Mouse (Mus musculus): ENCODE results near the gene Wdhd1.
A peak's percentile ranks its signal among the peaks of the same experiment; 100 is the strongest.

Wdhd1 gene

DNA sequence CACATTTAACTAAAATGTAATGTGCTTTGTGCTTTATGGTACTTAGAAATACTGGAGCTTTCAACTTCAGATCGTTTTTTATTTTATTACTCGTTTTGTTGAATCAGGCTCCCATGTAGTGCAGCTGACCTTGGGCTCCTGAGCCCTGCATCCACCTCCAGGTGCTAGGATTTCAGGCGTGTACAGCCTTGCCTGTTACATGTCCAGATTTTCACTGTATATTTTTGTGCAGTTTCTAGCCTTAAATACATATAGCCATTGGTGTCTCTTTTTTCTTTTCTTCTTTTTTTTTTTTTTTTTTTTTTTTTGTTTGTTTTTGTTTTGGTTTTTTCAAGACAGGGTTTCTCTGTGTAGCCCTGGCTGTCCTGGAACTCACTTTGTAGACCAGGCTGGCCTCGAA is 4.9 kb upstream of the Wdhd1 start:
- no peak for DNase-seq (ENCODE audit: low read depth, low spot score)

DNA sequence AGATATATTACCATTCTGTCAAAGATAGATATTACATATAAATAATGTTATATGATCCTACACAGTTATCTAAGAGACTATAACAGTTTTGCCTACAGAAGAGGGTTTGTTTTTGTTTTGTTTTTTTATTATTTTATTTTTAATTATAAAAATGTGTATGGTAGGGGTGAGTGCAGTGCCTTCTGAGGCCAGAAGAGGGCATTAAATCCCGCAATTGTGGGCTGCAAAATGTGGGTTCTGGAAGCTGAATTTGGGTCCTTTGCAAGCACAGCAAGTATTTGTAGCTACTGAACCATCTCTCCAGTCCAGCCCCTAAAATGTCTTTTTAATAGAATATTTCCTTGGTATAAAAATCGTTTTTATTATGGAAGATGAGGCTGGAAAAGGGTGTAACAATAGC is 2.4 kb upstream of the Wdhd1 start:
- DNase-seq (ENCODE audit: low read depth, low spot score): peak; percentile 28

DNA sequence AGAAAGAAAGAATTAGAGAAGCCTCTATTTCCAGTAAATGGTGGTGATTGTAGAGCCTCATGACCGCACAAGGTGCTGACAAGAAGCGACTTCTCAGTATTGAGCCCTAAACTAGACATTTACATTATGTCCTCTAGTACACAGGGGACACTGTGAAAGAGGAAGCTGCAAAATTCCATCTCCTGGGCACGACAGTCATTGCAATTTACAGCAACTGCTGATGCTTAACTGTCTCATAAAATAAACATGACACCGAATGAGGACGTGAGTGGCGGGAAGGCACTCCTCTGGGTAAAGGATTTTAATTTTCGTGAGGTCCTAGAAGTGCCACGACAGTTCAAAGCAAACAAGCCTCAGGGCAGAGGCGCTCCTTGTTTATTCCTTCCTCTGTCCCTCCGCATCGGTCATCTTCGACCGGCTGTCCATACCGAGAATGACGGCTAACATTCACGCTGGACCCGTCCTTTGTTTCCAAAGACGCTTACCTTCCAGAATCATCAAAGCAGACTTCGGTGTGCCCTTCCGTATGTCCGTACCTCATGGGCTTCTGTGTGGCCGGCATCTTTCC is 537 bp downstream of the Wdhd1 start:
- no peak for DNase-seq (ENCODE audit: low read depth, low spot score)

DNA sequence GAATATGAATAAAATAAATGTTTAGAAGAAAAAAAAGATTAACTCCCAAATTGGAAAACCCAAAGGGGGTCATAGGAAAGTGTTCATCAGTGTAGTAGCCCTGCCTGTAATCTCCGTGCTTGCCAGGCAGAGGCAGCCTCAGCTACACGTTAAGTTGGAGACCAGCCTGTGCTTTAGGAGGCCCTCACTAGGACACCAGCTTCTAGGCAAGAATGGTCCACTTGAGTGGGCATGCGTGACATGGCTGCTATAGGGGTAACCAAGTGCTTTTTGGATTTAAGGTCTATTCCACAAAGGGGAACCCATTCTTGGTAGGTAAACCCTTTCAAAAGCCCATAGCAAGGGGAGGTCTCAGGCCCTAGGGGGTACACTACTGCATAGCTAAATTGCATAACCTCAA is 1.2 kb downstream of the Wdhd1 start:
- no peak for DNase-seq (ENCODE audit: low read depth, low spot score)

DNA sequence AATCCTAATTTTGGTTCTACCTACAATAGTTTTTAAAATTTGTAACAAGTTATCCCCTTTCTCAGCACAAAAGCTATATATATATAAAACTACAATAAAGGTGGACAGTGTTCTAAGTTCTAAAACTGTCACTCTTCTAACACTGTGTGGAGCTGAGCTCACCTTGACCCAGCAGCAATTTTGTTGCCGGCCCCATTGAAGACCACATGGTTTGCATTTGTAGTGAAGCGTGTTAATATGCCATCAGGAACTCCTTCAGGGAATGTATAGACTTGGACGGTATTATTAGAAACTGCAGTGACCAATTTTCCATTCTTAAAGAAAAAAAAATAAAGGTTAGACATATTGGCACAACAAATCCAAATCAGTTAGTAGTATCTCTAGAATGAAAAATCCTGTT is 2.9 kb downstream of the Wdhd1 start:
- DNase-seq (ENCODE audit: low read depth, low spot score): no peak

DNA sequence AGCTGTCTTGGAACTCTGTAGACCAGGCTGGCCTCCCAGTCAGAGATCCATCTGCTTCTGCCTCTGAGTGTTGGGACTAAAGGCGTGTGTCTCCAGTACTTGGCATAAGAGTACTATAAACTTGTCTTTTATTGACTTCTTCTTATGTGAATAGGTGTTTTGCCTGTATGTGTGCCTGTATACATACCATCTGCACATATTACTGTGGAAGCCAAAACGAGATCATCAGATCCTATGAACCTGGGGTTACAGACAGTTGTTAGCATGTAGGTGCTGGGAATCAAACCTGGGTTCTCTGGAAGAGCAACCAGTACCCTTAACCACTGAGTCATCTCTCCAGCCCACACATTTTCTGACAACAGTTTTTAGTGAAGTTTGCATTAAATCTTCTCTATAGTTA is 7.0 kb downstream of the Wdhd1 start:
- no peak for DNase-seq (ENCODE audit: low read depth, low spot score)

DNA sequence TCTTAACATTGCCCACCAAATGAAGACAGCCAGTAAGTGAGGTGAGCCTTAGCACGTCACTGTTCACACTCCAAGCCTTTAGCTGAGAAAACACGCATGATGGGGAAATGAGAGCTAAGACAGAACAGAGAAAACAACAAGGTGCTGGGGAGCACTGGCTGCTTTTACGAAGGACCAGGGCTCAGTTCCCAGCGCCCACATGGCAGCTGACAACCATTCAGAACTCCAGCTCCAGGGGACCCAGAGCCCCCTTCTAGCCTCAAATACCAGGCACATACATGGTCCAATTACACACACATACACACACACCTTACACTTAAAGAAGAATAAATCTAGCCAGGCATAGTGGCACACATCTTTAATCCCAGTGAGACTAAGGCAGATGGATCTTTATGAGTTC is 7.6 kb downstream of the Wdhd1 start:
- no peak for DNase-seq (ENCODE audit: low read depth, low spot score)

DNA sequence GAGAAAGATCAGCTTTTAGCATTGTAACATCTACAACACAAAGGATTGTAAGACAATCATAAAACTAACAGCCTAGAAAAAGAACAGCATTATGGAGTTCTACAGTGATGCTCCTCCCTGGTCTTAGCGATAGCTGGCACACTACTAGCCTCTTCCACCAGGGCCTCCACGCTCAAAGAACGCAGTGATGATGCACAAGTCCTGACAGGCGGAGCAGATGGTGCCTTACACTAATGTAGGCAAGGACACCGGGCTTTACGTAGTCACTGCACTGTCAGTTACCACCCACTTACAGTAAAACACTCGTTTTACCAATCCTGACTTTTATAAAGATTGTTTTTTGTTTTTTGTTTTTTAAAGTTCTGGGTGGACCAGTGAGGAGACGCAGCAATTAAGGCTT is 10.8 kb downstream of the Wdhd1 start:
- no peak for DNase-seq (ENCODE audit: low read depth, low spot score)

DNA sequence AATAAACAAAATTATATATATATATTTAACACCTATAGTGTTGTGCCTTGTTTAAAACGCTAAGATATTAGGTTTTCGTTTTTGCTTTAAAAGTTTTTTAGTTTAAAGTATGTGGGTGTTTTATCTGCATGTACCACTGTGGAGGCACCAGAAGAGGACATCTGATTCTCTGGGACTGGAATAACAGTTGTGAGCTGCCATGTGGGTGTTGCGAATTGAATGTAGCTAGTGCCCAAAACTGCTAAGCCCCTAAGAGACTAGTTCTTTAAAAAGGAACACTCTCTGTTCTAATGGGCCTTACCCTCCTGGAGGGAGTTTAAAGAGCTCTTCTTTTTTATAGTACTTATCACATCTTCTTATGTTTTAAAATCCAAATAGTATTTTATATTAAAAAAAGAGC is 11.8 kb downstream of the Wdhd1 start:
- no peak for DNase-seq (ENCODE audit: low read depth, low spot score)

DNA sequence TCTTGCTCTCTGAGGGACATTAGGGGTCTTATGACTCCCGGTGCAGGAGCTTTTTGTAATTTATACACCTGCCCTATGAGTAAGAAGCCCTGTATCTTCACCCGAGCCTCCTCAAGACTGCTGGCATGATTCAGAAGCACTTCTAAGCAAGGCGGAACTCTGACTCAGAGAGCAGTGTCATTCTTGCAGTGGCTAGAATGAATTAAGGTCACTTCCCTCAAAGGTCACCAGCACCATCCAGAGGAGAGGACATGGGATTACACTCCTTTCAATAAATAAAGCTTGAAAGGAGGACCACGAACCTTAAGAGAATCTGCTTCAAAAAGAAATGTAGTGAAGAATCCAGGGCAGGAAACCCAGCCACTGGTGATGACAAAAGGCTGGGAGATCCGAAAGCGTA is 26.8 kb downstream of the Wdhd1 start:
- no peak for DNase-seq (ENCODE audit: low read depth, low spot score)

DNA sequence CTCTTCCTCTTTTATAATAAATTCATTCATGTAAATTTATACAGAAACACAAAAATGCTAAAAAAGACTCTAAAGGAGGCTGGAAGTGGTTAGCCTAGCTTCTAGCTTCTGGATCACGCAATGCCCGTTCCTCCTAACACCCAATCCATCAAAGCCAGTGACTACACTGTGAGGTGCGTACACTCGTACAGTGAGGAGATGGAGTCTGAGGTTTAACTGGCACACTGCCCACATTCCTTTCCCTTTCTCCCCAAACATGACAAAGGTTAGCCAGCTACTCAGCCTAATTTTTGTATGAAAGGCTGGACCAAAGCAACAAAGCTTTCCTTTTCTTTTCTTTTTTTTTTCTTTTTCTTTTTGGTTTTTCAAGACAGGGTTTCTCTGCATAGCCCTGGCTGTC is 33.9 kb downstream of the Wdhd1 start:
- DNase-seq (ENCODE audit: low read depth, low spot score): no peak

DNA sequence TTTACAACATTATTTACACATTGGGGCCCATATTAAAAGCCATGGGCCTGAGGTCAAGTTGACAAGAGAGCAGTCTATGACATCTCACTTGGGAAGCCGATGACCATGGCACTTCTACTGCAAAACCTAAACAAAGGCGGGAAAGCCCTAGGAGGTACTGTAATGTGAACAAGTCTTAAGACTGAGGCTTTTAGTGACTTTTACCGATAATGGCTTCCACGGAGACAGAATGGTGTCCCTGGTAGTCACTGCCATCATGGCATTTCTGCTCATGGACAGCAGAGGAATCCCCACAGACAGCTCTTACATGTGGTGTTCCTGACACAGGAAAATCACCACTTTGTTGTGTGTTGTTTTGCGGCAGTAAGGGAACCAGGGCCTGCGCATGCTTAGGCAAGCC is 35.6 kb downstream of the Wdhd1 start:
- no peak for DNase-seq (ENCODE audit: low read depth, low spot score)

DNA sequence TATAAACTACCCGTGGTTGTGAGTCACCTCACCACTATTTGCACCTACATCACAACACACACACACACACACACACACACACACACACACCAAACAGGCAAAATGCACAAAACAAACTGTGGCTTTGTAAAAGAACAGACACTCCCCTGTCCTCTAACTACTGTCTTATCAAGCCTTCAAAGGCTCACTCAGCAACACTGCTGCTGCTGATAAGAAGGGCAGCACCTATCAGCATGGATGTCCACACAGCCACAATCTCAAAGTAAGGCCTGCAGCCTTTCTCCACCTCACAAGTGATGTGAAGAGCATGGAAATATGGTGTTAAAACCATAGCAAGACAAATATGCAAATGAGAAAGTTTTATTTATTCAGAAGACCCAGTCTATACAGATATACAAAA is 36.1 kb downstream of the Wdhd1 start:
- no peak for DNase-seq (ENCODE audit: low read depth, low spot score)

DNA sequence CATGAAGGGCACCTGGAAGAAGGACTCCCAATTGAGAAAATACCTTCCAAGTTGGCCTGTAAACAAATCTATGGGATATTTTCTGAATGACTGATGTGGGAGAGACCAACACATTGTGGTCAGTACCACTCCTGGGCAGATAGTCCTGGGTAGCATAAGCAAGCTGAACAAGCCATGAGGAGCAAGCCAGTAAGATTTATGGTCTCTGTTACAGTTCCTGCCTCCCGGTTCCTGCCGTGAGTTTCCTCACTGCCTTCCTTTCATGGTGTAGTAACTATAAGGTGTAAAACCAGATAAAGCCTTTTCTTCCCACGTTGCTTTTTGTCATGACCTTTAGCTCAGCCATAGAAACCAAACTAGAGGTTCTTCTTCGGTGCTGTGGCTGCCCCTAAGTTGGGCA is 39.4 kb downstream of the Wdhd1 start:
- DNase-seq (ENCODE audit: low read depth, low spot score): no peak

DNA sequence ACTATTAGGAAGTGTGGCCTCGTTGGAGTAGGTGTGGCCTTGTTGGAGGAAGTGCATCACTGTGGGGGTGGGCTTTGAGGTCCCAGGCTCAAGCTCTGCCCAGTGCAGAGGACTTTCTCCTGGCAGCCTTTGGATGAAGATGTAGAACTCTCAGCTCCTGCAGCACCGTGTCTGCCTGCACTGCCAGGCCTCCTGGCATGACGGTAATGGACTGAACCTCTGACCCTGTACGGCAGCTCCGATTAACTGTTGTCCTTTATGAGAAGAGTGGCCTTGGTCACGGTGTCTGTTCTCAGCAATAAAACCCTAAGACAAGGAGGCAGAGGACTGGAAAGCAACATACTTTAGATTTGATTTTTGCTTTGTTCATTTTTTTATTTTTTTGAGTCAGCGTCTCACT is 40.2 kb downstream of the Wdhd1 start:
- DNase-seq (ENCODE audit: low read depth, low spot score): no peak

DNA sequence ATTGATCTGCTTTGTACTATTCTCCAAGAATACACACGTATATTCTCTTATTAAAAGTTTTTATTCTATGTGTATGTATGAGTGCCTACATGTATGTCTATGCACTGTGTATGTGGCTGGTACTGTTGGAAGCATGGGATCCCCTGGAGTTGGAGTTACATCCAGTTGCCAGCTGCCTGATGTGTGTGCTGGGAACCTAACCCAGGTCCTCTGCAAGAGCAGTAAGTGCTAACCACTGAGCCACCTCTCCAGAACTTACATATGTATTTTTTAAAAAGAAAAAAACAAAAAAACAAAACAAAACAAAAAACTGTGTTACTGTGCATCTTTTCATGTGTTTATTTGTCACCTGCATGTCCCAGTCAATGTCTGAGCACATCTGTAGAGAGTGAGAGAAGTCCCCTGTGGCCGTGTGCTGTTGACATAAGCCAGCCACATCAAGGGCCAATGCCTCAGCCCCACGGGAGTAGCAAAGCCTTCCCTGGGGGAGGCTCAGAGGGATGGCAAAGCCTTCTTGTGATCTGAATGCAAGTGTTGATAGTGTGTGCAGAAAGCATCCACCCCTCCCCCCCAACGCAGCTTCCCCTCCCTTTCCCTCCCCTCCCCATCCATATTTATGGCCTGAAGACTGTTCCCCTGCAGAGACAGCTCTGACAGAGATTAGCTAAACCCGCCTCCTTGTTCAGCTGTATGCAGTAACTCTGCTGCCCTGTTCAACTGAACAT is 42.0 kb downstream of the Wdhd1 start:
- no peak for DNase-seq (ENCODE audit: low read depth, low spot score)

DNA sequence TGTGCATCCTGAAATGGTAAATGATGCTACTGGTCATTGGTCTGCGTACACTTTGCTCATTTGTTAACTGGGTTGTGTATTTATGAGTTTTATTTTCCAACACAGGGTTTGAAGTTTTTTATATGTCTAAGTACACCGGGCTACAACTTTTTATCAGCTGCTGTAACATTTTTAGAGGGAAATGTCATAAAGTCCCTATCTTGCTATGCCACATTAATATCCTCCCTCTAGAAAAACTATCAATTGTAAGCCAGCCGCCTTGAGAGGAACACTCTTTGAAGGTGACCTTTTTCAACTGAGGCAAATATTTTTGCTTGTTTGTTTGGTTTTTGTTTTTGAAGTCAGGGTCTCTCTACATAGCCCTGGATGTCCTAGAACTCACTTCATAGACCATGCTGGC is 42.6 kb downstream of the Wdhd1 start:
- no peak for DNase-seq (ENCODE audit: low read depth, low spot score)

DNA sequence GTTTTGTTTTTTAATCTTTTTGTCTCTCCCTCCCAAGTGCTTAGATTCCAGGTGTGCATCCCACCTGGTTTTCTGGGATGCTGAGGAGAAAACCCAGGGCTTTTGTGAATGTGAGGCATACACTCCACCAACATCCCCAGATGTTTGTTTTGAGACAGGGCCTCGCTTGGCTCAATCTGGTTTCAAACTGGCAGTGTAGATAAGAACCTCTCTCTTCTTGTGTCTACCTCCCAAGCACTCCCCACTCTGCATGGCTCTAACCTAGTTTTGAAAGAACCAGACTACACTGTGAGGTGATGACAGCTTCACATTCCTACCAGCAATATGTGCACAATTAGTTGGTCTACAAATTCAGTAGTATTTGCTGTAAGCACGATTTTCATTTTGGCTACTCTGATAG is 43.1 kb downstream of the Wdhd1 start:
- no peak for DNase-seq (ENCODE audit: low read depth, low spot score)

DNA sequence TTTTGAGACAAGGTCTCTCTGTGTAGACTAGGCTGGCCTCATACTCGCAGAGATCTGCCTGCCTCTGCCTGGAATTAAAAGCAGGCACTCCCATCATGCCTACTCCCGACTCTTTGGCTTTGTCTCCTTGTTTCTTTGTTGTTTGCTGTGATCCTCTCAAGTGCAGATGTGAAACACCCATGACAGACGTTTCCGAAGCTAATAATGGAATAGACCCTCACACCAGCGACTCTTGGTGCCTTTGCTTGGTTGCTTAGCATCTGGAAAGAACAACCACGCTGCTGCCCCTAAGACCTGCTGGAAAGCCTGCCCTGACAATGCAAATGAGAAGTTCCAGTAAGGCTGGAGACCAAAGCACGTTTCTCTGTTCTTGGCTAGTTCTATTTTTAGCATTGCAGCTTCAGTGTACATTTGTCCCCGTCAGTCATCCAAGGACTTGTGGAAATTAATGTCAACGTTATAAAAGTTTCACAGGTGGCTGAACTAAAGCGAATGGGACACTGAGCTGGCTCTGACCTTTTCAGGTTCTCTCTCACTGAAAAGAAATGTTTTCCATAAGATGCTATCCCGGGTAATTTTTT is 46.8 kb downstream of the Wdhd1 start:
- peak; percentile 68 for DNase-seq (ENCODE audit: low read depth, low spot score)

DNA sequence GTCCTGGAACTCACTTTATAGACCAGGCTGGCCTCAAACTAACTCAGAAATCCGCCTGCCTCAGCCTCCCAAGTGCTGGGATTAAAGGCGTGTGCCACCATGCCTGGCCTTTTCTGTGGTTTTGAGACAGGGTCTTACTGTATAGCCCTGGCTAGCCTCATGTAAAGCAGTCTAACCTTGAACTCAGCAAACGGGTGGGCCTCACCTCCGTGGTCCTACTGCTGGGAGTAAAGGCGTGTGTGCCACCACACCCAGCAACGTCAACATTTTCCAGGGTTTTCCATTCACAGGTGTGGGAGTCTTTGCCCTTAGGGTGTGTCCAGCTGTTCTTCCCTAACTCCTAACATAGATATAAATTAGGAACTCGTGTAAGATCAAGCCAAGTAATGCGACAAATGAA is 50.7 kb downstream of the Wdhd1 start:
- peak; percentile 22 for DNase-seq (ENCODE audit: low read depth, low spot score)

DNA sequence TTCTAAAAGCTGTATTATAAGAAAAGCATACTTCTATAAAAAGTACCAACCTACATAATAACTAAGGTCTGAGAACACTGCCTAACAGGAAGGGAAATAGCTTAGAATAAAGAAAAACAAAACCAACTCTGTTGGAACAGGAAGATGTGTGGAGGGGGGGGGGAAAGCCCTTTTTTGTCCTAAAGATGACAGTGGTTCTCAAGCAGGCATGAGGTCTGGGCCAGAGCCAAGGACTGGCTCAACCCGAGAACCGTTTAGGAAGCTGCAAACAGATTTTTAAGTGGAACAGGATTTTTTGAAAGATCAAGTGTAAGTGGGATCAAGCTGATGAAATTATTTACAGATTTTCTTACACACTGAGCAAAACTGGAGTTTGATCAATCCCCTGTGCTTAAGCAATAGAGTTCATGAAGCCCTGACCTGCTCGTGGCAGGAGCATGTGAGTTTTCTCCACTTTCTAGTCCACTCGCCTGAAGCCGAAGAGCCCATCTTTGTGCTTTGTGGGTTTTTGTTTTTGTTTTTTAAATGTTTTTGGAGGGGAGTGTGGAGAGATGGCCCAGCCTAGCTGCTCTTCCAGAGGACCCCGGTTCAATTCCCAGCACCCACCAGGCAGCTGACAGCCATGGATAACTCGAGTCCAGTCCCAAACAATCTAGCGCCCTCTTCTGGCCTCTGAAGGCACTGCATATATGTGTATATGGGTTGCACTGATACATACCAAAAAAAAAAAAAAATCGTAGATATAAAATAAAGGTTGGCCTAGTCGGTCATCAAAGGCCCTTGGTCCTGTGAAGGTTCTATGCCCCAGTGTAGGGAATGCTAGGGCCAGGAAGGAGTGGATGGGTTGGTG is 52.0 kb downstream of the Wdhd1 start:
- DNase-seq (ENCODE audit: low read depth, low spot score): peak; percentile 60

DNA sequence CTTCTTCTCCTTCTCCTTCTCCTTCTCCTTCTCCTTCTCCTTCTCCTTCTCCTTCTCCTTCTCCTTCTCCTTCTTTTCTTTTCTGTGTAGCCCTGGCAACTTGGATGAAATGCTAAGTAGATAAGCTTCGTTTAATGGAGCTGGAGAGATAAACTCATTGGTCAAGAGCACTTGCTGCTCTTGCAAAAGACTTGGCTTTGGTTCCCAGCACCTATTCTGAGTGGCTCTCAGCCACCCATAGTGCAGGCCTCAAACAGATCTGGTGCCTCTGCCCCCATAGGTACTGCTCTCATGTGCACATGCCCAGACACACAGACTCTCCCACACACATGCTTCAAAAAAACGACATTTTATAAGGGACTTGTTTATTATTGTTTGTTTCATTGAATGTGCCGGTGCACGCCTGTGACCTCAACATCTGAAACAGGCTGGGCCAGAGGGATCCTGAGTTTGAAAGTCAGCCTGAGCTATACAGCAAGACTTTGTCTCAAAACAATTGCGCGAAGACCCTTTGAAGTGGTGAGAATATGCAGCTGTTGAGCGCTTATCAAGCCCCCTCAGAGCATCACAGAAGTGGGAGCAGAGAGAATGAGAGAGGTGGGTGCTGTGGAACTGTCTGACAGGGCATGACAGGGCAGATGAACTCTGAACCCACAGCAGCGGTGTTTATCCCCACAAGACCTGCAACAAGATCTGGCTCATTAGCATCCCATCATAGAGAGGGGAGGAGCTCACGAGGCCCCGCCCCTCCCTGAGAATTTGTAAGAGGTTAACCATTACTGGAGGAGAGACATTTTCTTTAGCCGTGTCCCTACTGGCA is 53.8 kb downstream of the Wdhd1 start:
- DNase-seq (ENCODE audit: low read depth, low spot score): peak; percentile 64
